Mouse (Mus musculus) 3134 (cell line): ENCODE data around the gene St6galnac5.

Experiments used
- DNase-seq: peaks from one replicate; pipeline ENCODE4 v3.0.0-alpha.2; 2011; ENCODE audit warnings: low spot score; ENCODE audit not compliant: insufficient read length; ENCODE audit errors: extremely low read depth

St6galnac5 gene

DNA sequence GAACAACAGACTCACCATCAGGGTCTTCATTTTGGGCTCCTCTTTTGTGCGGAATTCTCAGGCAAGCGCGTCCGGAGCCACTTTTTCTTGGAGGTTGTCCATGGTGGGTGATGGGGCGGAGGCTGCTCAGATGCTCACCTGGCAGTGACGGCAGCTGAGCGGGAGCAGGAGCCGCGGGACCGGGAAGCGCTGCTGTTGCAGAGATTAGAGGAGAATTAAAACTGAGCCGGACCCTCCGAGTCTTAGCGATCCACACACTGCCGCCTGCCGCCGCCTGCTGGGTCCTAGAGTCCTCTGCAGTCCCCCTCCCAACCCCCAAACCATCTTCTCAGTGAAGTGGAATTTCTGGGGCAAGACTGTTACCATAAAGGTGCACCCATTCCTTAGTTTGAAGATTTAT is at the start of gene St6galnac5:
Gene St6galnac5, minus strand, starts transcription at position 259 of the 400 bp plus-strand sequence.
- no peak for DNase-seq

- DNase-seq: no peak
These were observed 48.7 kb upstream of the St6galnac5 start for GRCm38 (mm10) chr3:153030756-153031155.

- DNase-seq: no peak
These were observed 42.0 kb upstream of the St6galnac5 start for GRCm38 (mm10) chr3:153024016-153024415.

DNA sequence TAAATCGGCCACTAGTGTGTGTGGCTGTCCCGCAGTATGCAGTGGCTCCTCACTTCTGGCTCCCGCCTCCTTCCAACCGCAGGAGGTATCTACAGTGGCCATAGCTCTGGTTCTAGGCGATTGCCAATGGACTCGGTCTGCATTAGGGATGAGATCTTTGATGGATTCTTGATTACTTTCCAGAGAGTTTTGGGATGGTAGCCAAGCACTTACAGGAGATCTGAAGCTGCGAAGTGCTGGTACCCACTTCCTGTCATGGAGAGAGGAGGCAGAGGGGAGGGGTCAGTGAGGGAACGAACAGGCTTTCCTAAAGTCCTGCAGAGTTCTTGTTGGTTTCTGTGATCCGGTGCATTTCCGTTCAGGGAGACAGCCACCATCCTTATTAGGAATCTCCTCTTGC is 36.0 kb upstream of the St6galnac5 start:
- DNase-seq: no peak

DNA sequence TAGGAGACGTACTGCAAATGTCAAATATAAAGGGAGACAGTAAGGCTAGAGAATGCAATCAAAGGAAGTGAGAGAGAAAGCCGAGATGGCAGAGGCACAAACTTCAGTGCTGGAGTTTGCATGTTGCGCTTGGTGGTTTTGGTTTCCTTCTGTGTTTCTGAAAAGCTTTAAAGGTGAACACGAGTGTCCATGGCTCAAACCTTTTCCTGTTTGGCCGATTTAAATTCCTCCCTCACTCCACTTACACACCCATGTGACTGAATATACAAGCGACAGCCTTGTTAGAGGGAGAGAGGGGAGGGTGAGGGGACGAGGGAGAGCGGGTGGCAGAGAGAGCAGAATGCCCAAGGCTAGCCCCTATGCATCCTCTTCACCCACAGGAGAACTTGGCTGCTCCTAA is 34.3 kb upstream of the St6galnac5 start:
- DNase-seq: no peak

- DNase-seq: no peak
These were observed 24.8 kb upstream of the St6galnac5 start for GRCm38 (mm10) chr3:153006893-153007292.

GRCm38 (mm10) chr3:152998901-152999300 is 16.9 kb upstream of the St6galnac5 start:
- DNase-seq: no peak

- no peak for DNase-seq
These were observed 16.1 kb upstream of the St6galnac5 start for GRCm38 (mm10) chr3:152998106-152998505.

- DNase-seq: no peak
These were observed 11.6 kb upstream of the St6galnac5 start for GRCm38 (mm10) chr3:152993608-152994007.

DNA sequence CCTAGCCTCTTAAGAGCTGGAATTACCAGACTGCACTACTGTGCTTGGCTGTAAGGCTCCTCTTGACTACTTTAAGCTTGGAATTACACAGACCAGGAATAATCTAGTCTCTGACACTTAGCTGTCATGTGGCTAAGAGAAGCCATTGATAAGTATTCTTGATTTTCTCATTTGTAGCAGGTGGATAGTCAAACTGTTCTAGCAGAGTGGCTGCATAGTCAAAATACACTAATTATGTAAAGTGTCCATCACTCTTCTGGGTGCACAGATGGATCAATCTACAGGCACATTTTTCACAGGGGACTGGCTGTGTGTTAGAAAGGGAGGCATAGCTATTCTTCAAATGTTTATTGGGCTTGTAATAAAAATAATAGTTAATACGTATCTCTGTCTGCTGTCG is 8.7 kb upstream of the St6galnac5 start:
- DNase-seq: no peak

- no peak for DNase-seq
These were observed 770 bp downstream of the St6galnac5 start for GRCm38 (mm10) chr3:152980978-152981974.

GRCm38 (mm10) chr3:152980431-152980830 is 1.6 kb downstream of the St6galnac5 start:
- no peak for DNase-seq

DNA sequence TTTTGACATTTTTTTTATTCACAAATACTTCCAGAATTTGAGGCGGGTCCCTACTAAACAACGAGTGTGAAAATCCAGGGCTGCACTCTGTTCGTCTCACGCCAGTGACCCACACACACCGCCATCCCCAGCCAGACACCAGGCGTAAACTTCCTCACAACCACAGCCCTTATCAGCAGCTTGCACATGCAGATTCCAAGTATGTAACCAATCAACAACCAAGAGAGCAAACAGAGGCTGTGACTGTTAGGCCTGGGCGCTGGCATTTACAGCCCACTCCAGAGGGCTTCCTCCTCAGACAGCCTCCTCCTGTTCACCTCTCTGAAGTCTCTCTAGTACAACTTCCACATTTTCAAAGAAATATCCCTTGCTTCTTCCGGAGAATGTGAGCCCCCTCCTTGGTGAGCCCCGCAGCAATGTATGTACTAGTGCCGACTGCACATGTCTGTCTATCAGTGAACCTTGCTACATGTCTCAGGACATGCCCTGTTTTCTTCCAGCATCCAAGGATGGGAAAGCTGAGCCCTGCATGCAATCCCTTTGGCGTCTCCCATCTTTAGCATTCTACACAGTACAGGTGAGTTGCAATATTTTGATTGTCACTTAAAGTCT is 2.5 kb downstream of the St6galnac5 start:
- no peak for DNase-seq

- DNase-seq: peak; percentile 35
These were observed 10.7 kb downstream of the St6galnac5 start for GRCm38 (mm10) chr3:152971373-152971772.

- no peak for DNase-seq
These were observed 12.2 kb downstream of the St6galnac5 start for GRCm38 (mm10) chr3:152969774-152970347.

DNA sequence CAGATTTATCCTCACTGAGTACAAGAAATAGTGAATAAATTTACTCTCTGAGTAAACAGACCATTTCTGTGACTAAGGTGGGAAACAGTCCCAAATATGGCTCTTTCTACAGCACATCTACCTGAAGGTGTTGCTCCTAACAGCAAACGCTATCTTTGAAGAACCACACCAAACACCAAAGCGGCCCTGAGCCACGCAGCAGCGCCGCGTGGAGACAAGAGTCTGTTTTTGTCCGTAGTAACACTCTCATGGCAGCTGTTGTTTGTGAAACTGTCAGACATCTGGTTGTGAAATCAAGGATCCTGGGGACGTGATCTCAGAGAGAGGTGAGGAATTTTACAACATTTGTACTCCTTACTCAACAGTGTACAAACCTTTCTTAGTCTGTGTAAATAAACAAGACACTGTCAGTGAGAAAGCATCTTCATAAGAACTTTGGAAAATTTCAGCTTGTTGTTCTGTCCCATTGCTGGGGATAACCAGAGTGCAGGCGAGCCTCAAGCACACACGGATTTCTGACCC is 20.1 kb downstream of the St6galnac5 start:
- DNase-seq: no peak

DNA sequence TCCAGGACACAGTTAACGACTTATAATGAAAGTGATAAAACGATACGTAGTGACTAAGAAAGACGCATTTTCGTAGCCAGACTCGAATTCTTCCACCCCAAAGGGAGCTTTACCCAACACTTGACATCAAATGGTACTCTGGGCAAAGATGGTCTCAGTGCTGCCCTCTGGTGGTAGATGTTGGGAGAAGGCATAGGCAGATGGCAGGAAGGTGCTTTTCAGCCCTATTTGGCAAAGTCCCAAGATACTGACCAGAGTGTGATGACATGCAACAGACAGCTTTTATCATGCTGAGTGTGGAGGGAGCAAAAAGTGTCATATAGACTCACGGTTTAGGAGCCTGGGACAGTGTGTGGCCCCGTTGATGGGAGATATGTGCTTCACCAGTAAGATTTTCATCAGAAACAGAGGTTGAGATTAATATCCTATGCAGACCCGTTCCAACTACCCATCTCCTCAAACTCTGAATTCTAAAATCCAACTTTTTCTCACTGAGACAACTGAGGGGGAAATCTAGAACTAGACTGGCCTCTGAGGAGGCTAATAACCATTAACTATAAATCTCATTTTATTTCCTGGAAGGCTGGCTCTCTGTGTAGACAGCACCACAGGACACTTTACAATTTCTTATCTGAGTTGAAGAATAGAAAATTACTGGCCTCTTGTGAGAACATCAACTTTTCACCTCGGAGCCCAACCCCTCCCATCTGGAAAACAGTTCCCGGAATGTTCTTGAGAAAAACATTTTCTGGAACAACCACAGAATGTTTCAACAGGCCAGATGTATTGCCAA is 23.5 kb downstream of the St6galnac5 start:
- DNase-seq: no peak

- no peak for DNase-seq
These were observed 25.3 kb downstream of the St6galnac5 start for GRCm38 (mm10) chr3:152956771-152957170.

DNA sequence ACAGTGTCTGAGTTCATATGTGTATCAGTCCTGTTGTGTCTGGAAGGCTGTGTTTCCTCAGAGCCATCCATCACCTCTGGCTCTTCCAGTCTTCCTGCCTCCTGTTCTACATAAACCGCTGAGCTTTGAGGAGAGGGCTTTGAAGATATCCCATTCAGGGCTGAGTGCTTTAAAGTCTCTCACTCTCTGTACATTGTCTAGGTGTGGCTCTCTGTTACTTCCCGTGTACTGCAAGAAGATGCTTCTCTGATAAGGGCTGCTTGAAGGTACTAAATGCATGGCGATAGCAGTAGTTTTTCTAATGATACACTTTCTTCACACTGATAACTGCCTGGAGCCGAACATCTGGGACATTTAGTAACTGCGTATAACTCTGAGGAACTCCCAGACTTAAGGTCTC is 26.0 kb downstream of the St6galnac5 start:
- DNase-seq: no peak
